Mouse (Mus musculus): ENCODE results near the gene Mettl21e. TPM values are rescaled to one million over a fixed set of nuclear protein-coding genes. Genes with fewer than 3 reads are reported as not detected.
A peak's percentile ranks its signal among the peaks of the same experiment; 100 is the strongest.
"Not testable (repeated sequence)": the region's sequence is repeated elsewhere in the genome, so short reads cannot be mapped to it uniquely, and the experiment has no call there.

The Mettl21e gene
- not detected for polyA plus RNA-seq (2017; shearing (Covaris generic))

DNA sequence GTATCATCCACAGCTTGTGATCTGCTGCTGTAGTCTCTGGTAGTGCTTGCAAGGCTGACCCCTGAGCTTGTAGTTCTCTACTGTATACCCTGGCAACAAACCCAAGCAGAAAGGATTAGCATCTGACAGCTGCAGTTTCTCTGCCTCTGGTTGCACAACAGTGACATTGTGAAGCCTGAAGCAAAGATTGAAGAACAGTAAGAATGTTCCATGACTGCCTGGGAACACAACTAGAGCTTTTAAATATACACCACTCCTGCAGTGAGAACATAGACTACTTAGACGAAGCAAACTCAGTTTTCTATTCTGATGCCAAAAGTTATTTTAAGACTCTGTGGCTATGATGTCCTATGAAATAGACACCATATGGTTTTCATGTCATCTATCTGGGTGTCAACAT is at the start of gene Mettl21e:
Gene Mettl21e (minus strand): TSS at position 86 of the 400 bp plus-strand sequence.
- no peak for ATAC-seq

DNA sequence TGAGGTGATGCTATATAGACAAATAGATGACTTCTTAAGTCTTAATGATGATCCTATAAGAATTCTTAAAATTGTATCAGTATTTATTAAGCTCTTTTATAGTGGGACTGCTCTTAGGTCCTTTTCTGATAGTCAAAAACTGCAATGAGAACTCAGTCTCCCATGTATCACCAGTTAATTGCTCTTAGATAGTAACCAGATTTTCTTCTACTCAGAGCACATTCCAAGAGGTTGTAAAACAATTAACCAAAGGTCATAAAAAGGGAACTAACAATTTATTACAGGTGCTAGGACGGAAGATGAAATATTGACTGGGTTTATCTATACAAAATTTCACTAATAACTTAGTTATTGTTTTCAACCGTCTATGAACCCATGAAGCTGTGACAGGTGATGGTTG is 21.7 kb upstream of the Mettl21e start:
- not testable (repeated sequence) for ATAC-seq

DNA sequence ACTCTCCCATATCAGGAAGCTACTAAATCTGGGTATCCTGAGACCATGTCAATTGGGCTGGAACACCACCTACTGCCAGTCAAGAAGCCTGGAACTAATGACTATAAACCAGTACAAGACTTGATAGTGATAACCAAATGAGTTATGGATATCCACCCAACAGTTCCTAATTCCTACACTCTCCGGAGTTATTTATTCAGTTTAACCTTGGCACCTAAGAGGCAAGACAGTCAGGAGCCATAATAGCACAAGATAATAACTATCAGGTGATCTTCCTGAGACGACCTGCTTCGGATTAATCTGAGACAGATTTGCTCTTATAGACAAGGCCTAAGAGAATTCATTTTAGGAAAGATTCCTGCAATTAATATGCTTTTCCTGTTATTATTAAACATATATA is 21.2 kb upstream of the Mettl21e start:
- ATAC-seq = no peak

DNA sequence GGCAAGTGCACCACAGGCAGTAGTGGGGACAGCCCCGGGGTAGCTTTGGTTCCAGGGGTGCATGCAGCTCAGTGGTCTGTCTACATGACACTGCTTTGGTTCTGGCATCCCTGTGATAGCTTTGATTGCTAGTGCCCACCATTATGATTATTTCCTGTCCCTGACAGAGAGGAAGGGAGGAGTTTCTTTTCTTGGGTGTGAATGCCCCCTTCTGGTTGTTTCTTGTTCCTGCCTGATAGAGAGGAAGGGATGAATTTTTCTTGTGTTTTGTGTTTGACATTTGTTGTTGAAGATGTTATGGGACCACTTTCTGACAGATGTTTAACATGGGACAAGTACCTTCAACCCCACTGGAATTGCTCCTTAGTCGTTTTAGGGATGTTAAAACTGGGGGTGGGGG is 18.5 kb upstream of the Mettl21e start:
- ATAC-seq = no peak

DNA sequence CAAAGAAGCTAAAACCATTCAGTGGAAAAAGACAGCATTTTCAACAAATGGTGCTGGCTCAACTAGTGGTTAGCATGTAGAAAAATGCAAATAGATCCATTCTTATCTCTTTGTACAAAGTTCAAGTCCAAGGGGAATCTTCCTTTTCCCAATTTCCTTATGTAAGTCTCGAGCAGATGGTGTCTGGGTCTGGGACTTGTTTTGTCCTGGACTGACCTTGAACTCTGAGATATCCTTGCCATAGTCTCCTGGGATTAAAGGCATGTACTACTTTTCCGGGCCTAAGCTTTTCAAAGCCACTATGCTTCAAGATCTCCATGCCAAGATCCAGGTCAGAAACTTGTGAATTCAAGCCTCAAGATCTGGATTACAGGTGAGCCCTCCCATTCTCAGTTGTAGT is 16.6 kb upstream of the Mettl21e start:
- no peak for ATAC-seq

DNA sequence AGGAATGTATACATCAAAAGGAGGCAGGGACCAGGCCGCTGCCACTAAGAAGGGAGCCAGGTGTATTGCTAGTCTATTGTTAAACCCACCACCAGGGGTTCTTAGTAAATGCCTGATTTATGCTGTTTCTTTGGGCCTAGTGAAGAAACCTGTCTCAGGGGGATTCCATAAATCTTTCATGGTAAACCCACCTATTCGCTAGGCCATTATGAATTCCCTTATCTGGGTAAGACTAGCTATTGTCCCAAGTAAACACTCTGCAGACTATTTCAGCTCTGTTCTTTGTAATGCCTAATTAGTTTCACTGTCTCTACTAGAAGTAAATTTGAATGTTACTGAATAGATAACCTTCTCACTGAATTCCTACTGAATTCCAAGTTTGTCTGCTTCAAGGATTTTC is 15.8 kb upstream of the Mettl21e start:
- not testable (repeated sequence) for ATAC-seq

DNA sequence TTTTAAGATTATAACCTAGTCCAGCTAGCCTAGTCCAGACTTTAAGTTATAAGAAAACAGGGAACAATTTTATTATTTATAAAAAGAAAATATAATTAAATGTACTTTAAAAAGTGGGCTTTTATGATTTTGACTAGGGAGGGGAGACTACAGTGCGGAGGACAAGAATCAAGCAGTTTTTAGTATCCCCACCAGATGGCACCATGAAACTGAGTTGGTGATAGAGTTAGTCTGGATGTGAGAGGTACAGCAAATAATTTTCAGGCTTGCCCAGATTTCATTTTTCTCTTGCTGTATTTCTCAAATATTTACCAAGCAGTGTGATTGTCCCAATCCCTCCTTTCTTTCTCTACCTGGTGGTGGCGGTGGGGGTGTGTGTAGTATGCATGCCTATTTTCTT is 10.3 kb upstream of the Mettl21e start:
- no peak for ATAC-seq

DNA sequence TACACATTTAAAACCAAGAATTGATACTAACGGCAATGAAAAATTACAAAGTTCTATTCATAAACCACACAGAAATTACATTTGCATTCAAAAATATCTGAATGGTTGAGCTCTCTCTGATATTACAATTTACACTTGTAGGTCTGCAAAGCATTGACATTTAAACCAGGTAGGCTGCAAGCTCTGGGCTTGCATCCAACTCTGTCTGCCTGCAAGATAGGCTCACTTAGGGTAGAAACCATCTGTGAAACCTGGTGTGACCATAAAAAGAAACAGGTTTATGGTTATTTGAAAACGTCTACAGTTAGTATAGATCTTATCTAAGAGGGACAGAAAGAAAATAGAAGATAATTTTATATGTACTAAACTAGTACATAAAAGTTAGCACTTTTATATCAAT is 1.6 kb downstream of the Mettl21e start:
- ATAC-seq = no peak

DNA sequence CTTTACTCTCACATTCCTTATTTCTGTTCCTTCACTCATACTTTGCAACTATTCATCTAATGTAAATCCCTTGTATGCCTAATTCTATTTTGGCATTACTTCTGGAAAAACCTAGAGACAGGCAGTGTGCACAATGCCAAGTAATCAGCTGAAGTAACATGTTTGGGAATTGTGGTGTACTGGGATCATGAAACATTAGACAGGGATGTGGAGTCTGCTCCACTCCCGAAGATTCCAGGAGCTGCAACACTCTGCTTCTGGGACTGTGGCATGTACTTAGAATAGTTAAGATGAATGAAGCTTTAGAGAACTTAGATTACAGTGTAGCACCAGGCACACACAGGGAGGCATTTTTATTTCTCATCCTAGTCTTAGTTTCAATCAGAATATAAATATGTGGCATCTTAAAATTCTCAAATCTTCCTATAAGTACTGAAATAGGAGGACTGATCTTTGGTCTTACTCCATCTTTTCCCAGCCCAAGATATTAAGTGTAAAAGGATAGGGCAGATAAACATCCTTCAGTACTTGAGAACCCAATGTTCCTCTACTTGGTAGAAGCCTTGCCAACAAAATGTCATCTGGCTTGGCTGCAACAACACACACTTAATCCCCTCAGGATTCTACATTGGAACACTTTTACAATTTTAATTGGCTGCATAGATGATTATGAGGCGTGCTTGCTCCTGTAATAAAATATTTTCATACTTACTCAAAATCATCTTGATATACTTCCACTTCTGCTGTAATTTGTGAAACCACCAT is 2.2 kb downstream of the Mettl21e start:
- no peak for ATAC-seq

DNA sequence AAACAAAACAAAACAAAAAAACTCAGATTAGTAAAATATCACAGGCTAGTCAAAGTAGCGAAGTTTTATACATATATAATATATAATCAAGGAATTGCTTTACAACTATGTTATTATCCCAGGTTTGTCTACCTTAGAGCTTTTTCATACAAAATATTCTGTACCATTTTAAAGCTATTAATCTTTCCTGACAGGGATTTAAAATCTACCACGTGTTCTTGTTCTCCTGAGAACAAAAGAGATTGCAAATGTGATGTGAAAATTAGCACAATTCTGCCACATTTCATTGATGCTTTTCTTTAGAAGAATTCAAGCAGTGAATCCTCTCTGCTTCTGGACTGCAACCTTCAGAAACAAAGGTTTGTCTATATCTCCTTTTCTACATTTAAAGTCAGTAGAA is 4.3 kb downstream of the Mettl21e start:
- no peak for ATAC-seq

DNA sequence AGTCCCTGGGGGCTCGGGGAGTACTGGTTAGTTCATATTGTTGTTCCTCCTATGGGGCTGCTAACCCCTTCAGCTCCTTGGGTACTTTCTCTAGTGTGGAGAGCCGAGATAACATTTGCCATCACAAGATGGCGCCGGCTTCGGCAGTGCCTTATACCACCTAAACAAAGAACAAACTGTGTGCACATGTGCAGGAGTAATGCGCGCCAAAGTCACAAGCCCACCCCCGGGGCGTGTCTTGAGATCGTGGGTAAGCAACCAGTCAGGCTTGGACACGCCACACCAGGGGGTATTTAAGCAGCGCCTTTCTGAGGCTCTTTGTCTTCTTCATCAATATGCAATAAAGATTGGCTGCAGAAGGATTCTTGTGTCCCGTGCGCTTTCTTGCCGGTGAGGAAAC is 15.9 kb downstream of the Mettl21e start:
- no peak for ATAC-seq

DNA sequence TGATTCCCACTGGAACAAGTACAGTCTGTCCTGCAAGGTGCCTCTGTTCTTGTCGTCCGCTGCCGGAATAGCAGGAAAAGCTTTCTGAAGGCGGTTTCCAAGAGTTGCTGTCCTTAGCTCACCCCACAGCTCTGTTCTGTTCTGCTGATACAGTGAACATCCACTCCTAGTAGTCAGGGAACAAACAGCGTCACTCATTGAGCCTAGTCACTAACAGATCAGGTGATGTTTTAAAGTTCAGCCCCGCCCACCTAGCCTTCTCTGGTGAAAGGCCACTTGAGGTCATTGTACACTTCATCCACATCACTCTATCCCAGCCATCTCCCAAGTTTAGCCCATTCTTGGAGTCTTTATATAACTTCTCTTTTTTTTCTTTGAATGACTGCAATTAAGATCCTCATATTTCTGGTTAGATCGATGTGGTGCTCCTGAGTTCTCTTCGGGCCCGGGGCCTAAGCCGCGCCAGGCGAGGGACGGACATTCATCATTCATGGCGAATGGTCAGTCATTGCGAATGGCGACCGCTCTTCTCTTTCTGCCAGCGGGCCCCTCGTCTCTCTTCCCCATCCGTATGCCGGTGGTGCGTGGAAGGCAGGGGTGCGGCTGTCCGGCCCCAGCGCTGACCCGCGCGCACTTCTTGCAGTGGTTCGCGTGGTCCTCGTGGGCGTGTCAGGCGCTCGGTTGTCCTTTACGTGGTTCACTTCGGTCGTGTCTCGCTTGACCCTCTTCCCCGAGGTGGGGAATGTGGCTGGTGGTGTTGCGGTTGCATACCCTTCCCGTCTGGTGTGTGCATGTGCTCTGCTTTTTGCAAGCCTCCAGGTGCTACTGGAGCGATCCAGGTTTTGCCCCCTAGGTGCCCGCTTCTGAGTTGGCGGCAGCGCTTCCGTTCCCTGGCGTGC is 20.2 kb downstream of the Mettl21e start:
- ATAC-seq = no peak

DNA sequence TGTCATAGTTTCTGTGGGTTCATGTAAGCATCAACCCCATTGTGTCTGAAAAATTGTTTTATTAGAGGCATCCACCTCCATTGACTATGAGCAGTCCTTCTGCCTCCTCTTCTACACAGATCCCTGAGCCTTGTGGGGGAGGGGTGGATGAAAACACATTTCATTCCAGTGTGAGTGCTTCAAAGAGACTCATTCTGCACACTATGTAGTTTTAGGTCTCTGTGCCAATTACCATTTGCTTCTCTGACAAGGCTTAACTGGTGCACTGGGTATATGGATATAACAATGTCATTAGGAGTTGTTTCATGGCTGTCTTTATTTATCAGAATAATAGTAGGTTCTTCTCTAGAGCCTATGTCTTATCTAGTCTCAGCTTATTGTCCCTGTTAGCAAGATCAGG is 32.4 kb downstream of the Mettl21e start:
- no peak for ATAC-seq

DNA sequence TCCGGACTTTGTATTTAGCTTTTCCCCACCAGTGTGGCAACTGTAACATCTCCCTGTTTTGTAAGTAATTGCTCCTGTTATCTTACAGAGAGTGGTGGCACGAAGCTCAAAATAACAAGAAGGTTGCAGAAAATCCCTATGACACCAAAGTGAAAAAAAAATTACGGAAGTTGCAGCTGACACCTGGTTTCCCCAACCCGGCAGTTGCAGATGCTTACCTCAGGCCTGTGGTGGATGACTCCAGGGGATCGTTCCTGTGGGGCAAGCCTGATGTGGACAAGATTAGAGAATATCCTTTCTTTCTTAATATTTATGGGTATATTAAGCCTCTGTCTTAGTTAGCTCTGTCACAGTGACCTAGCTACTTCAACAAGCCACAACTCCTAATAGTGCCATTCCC is 40.7 kb downstream of the Mettl21e start:
- ATAC-seq = no peak

DNA sequence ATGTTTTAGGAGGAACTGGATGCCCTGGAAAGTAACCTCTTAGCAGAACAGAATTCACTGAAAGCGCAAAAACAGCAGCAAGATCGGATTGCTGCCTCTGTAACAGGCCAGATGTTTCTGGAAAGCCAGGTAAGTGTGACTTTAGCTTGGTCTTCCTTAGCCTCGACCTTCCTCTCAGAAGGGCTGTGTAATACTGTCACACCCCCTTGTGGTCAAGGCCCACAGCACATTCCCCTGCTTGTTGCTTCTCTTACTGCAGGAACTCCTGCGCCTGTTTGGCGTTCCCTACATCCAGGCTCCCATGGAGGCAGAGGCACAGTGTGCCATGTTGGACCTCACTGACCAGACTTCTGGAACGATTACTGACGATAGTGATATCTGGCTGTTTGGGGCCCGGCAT is 44.9 kb downstream of the Mettl21e start:
- ATAC-seq = no peak

DNA sequence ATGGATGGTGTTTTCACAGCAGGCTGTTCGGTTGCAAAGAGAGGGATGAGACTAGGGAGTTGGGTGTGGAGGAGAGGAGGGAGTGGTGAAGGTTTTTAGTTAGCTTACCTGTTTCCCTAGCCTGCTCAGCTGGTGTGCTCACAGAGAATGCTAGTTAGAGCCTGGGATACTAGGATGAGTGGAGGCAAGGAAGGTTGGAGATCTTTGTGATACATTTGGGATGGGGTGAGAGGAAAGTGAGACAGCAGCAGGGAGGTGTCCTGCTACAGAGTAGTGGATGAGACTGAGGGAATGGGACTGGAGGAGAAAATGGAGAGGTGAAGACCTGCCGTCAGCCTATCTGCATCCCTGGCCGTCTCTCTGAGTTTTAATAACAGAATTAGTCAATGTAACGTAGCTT is 46.1 kb downstream of the Mettl21e start:
- no peak for ATAC-seq

DNA sequence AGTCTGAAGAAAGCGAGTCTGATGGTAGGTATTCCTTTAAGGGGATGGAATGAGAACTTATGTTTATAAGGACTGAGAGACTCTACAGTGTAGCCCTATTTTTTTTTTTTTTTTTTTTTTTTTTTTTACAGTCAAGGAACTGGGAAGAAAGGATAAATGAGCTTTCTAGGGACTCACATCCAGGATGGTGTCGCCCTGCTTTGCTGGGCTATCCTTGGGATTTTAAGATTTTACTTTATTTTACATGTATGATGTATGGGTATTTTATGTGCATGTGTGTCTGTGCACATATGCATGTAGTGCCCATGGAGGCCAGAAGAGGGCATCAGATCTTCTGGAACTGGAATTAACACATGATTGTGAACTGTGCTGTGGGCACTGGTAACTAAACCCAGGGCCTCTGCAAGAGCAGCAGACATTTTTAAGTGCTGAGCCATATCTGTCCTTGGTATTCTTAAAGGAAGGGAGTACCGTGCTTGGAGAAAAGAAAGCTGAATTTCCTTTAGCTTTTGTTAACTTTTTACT is 50.8 kb downstream of the Mettl21e start:
- ATAC-seq = no peak

DNA sequence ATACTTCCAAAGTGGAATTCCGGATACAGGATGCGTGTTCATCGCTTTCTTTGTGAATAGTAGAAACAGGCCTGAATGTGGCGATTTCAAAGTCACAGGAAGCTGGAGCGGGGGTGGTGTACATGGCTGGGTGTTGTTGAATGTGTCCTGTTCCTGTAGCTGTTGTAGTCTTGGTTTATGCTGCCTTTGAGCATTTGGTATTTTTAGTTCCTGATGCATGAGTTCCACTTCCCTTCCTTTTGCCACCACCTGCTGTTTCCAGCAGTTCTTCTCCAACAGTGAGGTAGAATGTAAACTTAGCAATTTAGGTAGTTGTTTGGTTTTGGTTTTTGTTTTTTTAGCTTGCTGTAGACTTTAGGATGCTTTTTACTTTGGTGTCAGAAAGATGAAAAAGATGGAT is 56.4 kb downstream of the Mettl21e start:
- ATAC-seq = no peak

DNA sequence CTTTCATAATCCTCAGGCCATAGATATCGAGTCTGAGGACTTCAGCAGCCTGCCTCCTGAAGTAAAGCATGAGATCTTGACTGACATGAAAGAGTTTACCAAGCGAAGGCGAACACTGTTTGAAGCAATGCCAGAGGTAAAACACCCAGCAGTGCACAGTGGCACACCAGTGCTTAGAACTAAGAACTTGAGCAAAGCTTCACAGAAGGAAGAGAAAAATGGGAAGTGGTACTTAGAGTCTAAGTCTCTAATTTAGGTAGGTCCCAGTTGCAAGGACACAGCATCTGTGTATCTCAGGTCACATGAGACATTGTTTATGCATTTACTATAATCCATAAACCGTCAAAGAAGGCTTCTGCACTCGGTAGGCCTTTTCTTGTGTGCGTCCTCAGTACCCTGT is 56.9 kb downstream of the Mettl21e start:
- ATAC-seq = no peak

DNA sequence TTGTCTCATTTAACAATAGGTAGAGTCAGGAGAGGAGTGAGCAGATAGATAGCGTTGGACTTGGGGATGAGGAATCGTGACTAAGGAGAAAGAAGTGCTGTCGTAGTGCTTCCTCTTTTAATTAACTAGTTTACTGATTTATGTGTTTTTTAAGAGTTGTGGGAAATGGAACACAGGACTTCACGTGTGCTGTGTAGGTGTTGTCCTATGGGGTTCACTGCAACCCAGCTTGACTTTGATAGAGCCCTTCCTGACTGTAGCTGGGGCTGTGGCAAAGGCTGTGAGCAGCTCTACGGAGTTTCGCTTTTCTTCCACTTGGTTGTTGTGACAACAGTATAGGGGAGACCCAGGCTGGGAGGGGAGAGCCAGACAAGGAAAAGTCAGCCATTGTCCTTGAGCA is 60.4 kb downstream of the Mettl21e start:
- ATAC-seq = no peak

DNA sequence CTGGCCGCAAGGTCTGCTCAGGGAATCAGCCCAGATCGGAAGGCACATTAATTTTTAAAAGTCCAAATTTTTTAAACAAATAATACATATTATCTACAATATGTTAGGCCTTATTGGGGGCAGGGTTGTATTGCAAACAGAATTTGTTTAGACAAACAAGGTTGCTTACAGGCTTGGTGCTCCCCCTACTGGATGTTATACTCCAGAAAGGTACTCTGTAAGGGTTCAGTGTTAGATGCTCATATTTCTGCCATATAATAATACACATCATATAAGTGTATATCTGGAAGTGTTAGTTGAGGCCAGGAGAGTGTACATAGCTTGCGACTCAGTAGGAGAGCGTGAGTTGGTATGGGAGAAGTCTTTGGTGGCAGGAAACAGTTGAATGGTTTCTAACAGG is 63.5 kb downstream of the Mettl21e start:
- peak; percentile 72 for ATAC-seq

Data from inflammation-experienced regulatory T-cells, adult 6 months (primary cell).